10 mouse cellular contexts compared by ENCODE assay signal in genomic region chr7:5057381-5057780, GRCm38 (mm10). TPM values are rescaled to one million over a fixed set of nuclear protein-coding genes. Genes with fewer than 3 reads are reported as not detected.
DNase-seq lines count a peak whose midpoint lies in the region; ATAC-seq and TF ChIP-seq lines count a peak whose summit lies in the region.
"Had no signal": no experiment of that assay in that cellular context is flagged by ENCODE, and none has a peak within 500 bp of the region (broad histone marks: within the 10 kb centered on the region; RNA-seq: fewer than 3 reads in every experiment).

No protein-coding gene starts in this region.

- no peak for TF ChIP-seq POLR2A in cortical plate, adult 2 months (IDR thresholded peaks at IDR 0.05; ENCODE audit: extremely low read depth, insufficient read depth, low read length)

- TF ChIP-seq CTCF in cortical plate, adult 2 months (IDR thresholded peaks at IDR 0.05; ENCODE audit: extremely low read depth, insufficient read depth, low read length) = no peak

- peak overlapping the region; percentile 53 for H3K4me3 ChIP-seq in heart, embryonic 13.5 days
- peak overlapping the region; percentile 66 for H3K4me3 ChIP-seq in cortical plate, adult 2 months (ENCODE audit: insufficient read depth, low read length)
- peak overlapping the region; percentile 49 for H3K4me3 ChIP-seq in hindbrain, embryonic 12.5 days
- peak overlapping the region; percentile 48 for H3K4me3 ChIP-seq in midbrain, embryonic 12.5 days

- peaks cover 37% of the 10 kb centered on the region for H3K4me1 ChIP-seq in heart, embryonic 13.5 days
- peaks cover 11% of the 10 kb centered on the region for H3K4me1 ChIP-seq in cortical plate, adult 2 months (ENCODE audit: control insufficient read depth, insufficient read depth, low read length)
- H3K4me1 ChIP-seq in hindbrain, embryonic 12.5 days = peaks cover 43% of the 10 kb centered on the region
- H3K4me1 ChIP-seq in midbrain, embryonic 12.5 days = peaks cover 40% of the 10 kb centered on the region

- 27% methylated on average over 8 of the region's 8 CpGs for WGBS in heart, embryonic 13.5 days
- WGBS in hindbrain, embryonic 12.5 days = 30% methylated on average over 8 of the region's 8 CpGs
- WGBS in midbrain, embryonic 12.5 days = 38% methylated on average over 8 of the region's 8 CpGs

- H3K9me3 ChIP-seq in heart, embryonic 13.5 days = no peaks in the 10 kb centered on the region
- H3K9me3 ChIP-seq in hindbrain, embryonic 12.5 days (replicated peaks) = no peaks in the 10 kb centered on the region
- H3K9me3 ChIP-seq in midbrain, embryonic 12.5 days = no peaks in the 10 kb centered on the region

- no peak for DNase-seq in heart, postnatal 36 days
- DNase-seq in adrenal gland, postnatal 25 days = no peak
- no peak for DNase-seq in lung, postnatal 36 days
- no peak for DNase-seq in testis, postnatal 14 days (ENCODE audit: low spot score)
- DNase-seq: kidney, adult 9 months; lung, adult 2 months had no signal

- H3K27ac ChIP-seq in heart, embryonic 13.5 days (replicated peaks) = no peak overlapping the region
- H3K27ac ChIP-seq in cortical plate, adult 2 months (ENCODE audit: insufficient read depth, low read length) = peak overlapping the region; percentile 93
- no peak overlapping the region for H3K27ac ChIP-seq in hindbrain, embryonic 12.5 days
- H3K27ac ChIP-seq in midbrain, embryonic 12.5 days (replicated peaks) = no peak overlapping the region

- intact Hi-C loops in heart, postnatal 36 days (cut with DNase I) = loop anchor here (10.0 kb wide), 2 partner anchors 193 to 263 kb away; partner anchors contain the start of gene Rpl28

- no peaks in the 10 kb centered on the region for H3K36me3 ChIP-seq in heart, embryonic 13.5 days
- no peaks in the 10 kb centered on the region for H3K36me3 ChIP-seq in hindbrain, embryonic 12.5 days
- no peaks in the 10 kb centered on the region for H3K36me3 ChIP-seq in midbrain, embryonic 12.5 days

- H3K9ac ChIP-seq in heart, embryonic 13.5 days = peak overlapping the region; percentile 78
- H3K9ac ChIP-seq in hindbrain, embryonic 12.5 days = peak overlapping the region; percentile 78
- H3K9ac ChIP-seq in midbrain, embryonic 12.5 days (replicated peaks) = no peak overlapping the region

- ATAC-seq in heart, embryonic 13.5 days (ENCODE audit: extremely low read depth, insufficient number of reproducible peaks, low FRiP score, low TSS enrichment) = no peak
- no peak for ATAC-seq in hindbrain, embryonic 12.5 days (ENCODE audit: low FRiP score)
- no peak for ATAC-seq in midbrain, embryonic 12.5 days (ENCODE audit: low FRiP score, low read depth)

- H3K4me2 ChIP-seq in heart, embryonic 13.5 days = peak overlapping the region; percentile 68
- peak overlapping the region; percentile 69 for H3K4me2 ChIP-seq in hindbrain, embryonic 12.5 days (replicated peaks)
- H3K4me2 ChIP-seq in midbrain, embryonic 12.5 days (replicated peaks) = peak overlapping the region; percentile 62

- H3K27me3 ChIP-seq in heart, embryonic 13.5 days (replicated peaks) = peaks cover 71% of the 10 kb centered on the region
- H3K27me3 ChIP-seq in hindbrain, embryonic 12.5 days = peaks cover 67% of the 10 kb centered on the region
- peaks cover 65% of the 10 kb centered on the region for H3K27me3 ChIP-seq in midbrain, embryonic 12.5 days

RNA-seq across cellular contexts. Expression of gene U2af2, which starts 4.6 kb away (rescaled TPM):
- 69.8 and 77.4 TPM in 2 replicates for polyA plus RNA-seq in heart, embryonic 13.5 days (2015; fragmentation: Nextera tagmentation; extraction: Ambion mirVana)
- 10 to 100 TPM; 62.4 to 70.8 TPM for total RNA-seq in heart, postnatal 36 days (2021)
- polyA plus RNA-seq in cortical plate, adult 2 months (2012; rRNA removed) = 184 TPM in 2 replicates
- polyA plus RNA-seq in hindbrain, embryonic 12.5 days (2016; fragmentation: Nextera tagmentation; extraction: Ambion mirVana) = 136 and 138 TPM in 2 replicates
- 148 and 160 TPM in 2 replicates for polyA plus RNA-seq in midbrain, embryonic 12.5 days (2016; fragmentation: Nextera tagmentation; extraction: Ambion mirVana)
- total RNA-seq in adrenal gland, postnatal 25 days (2021) = 191 and 195 TPM in 2 replicates

RNA-seq across cellular contexts. Expression of gene Zfp580, which starts 6.0 kb away (rescaled TPM):
- polyA plus RNA-seq in heart, embryonic 13.5 days (2015; fragmentation: Nextera tagmentation; extraction: Ambion mirVana) = 16.4 and 18.7 TPM in 2 replicates
- 1 to 10 TPM; 5.6 to 5.7 TPM for total RNA-seq in heart, postnatal 36 days (2021)
- polyA plus RNA-seq in cortical plate, adult 2 months (2012; rRNA removed) = 34.4 and 36.9 TPM in 2 replicates
- 45.4 and 51.8 TPM in 2 replicates for polyA plus RNA-seq in hindbrain, embryonic 12.5 days (2016; fragmentation: Nextera tagmentation; extraction: Ambion mirVana)
- 54.6 and 56.3 TPM in 2 replicates for polyA plus RNA-seq in midbrain, embryonic 12.5 days (2016; fragmentation: Nextera tagmentation; extraction: Ambion mirVana)
- total RNA-seq in adrenal gland, postnatal 25 days (2021) = 7.9 and 8.8 TPM in 2 replicates

RNA-seq across cellular contexts. Expression of gene Zfp784, which starts 19.1 kb away (rescaled TPM):
- polyA plus RNA-seq in heart, embryonic 13.5 days (2015; fragmentation: Nextera tagmentation; extraction: Ambion mirVana) = 5.4 and 5.7 TPM in 2 replicates
- 1 to 10 TPM; 5.2 to 6.1 TPM for total RNA-seq in heart, postnatal 36 days (2021)
- 5.7 and 6.5 TPM in 2 replicates for polyA plus RNA-seq in cortical plate, adult 2 months (2012; rRNA removed)
- 6.1 and 6.9 TPM in 2 replicates for polyA plus RNA-seq in hindbrain, embryonic 12.5 days (2016; fragmentation: Nextera tagmentation; extraction: Ambion mirVana)
- 5.4 and 5.8 TPM in 2 replicates for polyA plus RNA-seq in midbrain, embryonic 12.5 days (2016; fragmentation: Nextera tagmentation; extraction: Ambion mirVana)
- 4.7 and 5.5 TPM in 2 replicates for total RNA-seq in adrenal gland, postnatal 25 days (2021)

RNA-seq across cellular contexts. Expression of gene Epn1, which starts 22.7 kb away (rescaled TPM):
- polyA plus RNA-seq in heart, embryonic 13.5 days (2015; fragmentation: Nextera tagmentation; extraction: Ambion mirVana) = 50.2 and 51.4 TPM in 2 replicates
- 100 to 1,000 TPM; 176 to 184 TPM for total RNA-seq in heart, postnatal 36 days (2021)
- polyA plus RNA-seq in cortical plate, adult 2 months (2012; rRNA removed) = 420 and 464 TPM in 2 replicates
- 74.5 and 79.6 TPM in 2 replicates for polyA plus RNA-seq in hindbrain, embryonic 12.5 days (2016; fragmentation: Nextera tagmentation; extraction: Ambion mirVana)
- polyA plus RNA-seq in midbrain, embryonic 12.5 days (2016; fragmentation: Nextera tagmentation; extraction: Ambion mirVana) = 67.3 and 69.8 TPM in 2 replicates
- total RNA-seq in adrenal gland, postnatal 25 days (2021) = 140 and 152 TPM in 2 replicates

RNA-seq across cellular contexts. Expression of gene 4632433K11Rik, which starts 23.5 kb away (rescaled TPM):
- polyA plus RNA-seq in heart, embryonic 13.5 days (2015; fragmentation: Nextera tagmentation; extraction: Ambion mirVana) = not detected in 2 replicates
- not detected for total RNA-seq in heart, postnatal 36 days (2021)
- not detected in 2 replicates for polyA plus RNA-seq in cortical plate, adult 2 months (2012; rRNA removed)
- 0.44 TPM in 1 of 2 replicates, not detected in the other for polyA plus RNA-seq in hindbrain, embryonic 12.5 days (2016; fragmentation: Nextera tagmentation; extraction: Ambion mirVana)
- not detected in 2 replicates for polyA plus RNA-seq in midbrain, embryonic 12.5 days (2016; fragmentation: Nextera tagmentation; extraction: Ambion mirVana)
- total RNA-seq in adrenal gland, postnatal 25 days (2021) = 1.1 TPM in 1 of 2 replicates, not detected in the other
- polyA plus RNA-seq: lung, adult 2 months had no signal
